Mouse (Mus musculus) ES-E14 (cell line): Measurements from ENCODE around the gene Mthfs.

Source experiments
- CHD2 ChIP-seq: IDR thresholded peaks from 2 replicates; pipeline ENCODE4 v1.6.1; 2014; ENCODE audit warnings: mild to moderate bottlenecking, low read depth, low read length, inconsistent platforms
- MAFK ChIP-seq: IDR thresholded peaks from 2 replicates; pipeline ENCODE4 v1.6.1; 2014; ENCODE audit warnings: mild to moderate bottlenecking, low read depth, low read length, inconsistent platforms; ENCODE audit not compliant: insufficient read depth
- ZC3H11A ChIP-seq: IDR thresholded peaks from 2 replicates; pipeline ENCODE4 v1.6.1; 2012; ENCODE audit warnings: low read depth, mild to moderate bottlenecking, inconsistent platforms, low read length, borderline replicate concordance

DNA sequence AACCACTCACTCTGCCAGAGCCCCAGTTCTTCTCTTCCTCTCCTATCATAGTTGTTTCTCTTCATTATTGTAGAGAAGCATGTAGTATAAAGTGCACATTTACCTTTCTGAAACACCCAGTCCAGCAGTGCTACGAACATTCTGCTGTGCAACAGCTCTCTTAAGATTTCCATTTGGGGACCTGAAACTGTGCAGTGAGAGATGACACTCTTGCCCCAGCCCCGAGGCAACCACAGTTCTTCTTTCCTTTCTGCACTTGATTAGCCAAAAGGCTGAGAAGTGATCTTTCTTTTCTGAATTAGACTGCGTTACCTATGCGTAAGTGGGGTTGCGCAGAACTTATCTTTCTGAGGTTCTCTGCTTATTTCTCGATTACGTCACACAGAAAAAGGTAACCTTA lies 17.6 kb downstream of the Mthfs start:
- TF ChIP-seq CHD2 (no peak), ZC3H11A (no peak), MAFK (no peak)
